ENCODE assay signal across 7 mouse cellular contexts in the genomic region with DNA sequence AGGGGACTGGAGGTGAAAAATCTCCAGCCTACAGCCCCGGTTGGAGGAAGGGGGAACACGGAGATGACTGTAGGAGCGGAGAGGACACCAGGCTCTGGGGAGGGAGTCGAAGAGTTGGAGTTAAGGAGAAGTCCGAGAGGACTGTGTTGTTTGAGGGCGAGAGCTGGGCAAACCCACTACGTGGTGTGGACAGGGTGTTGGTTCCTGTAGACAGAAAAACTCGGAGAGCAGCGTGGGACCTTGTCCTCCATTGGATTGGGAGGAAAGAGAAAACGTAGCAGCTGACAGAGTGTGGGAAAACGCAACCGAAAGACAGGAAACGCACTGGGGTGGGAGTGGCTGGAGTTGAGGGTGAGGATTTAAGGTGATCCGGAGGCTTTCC. TPM values are rescaled to one million over a fixed set of nuclear protein-coding genes. Genes with fewer than 3 reads are reported as not detected.
DNase-seq lines count a peak whose midpoint lies in the region; ATAC-seq and TF ChIP-seq lines count a peak whose summit lies in the region.

No protein-coding gene starts in this region.

- H3K4me2 ChIP-seq in forebrain, embryonic 13.5 days, result peak overlapping the region; percentile 95
- peak overlapping the region; percentile 93 for H3K4me2 ChIP-seq in hindbrain, embryonic 15.5 days
- peak overlapping the region; percentile 99 for H3K4me2 ChIP-seq in liver, embryonic 13.5 days
- peak overlapping the region; percentile 92 for H3K4me2 ChIP-seq in myocyte (ENCODE audit: low read depth)

- peaks cover 66% of the 10 kb centered on the region for H3K4me1 ChIP-seq in E14TG2a.4 (replicated peaks; ENCODE audit: low read depth, low read length)
- peaks cover 36% of the 10 kb centered on the region for H3K4me1 ChIP-seq in forebrain, embryonic 13.5 days
- peaks cover 34% of the 10 kb centered on the region for H3K4me1 ChIP-seq in hindbrain, embryonic 15.5 days (replicated peaks)
- peaks cover 74% of the 10 kb centered on the region for H3K4me1 ChIP-seq in liver, embryonic 13.5 days (replicated peaks)

- peaks cover 51% of the 10 kb centered on the region for H3K36me3 ChIP-seq in E14TG2a.4 (ENCODE audit: insufficient read depth, low read length)
- H3K36me3 ChIP-seq in forebrain, embryonic 13.5 days (ENCODE audit: poor library complexity, severe bottlenecking), result peaks cover 40% of the 10 kb centered on the region
- H3K36me3 ChIP-seq in hindbrain, embryonic 15.5 days, result peaks cover 31% of the 10 kb centered on the region
- peaks cover 44% of the 10 kb centered on the region for H3K36me3 ChIP-seq in liver, embryonic 13.5 days
- peaks cover 11% of the 10 kb centered on the region for H3K36me3 ChIP-seq in myocyte (ENCODE audit: control insufficient read depth, insufficient read depth)

- peak overlapping the region; percentile 44 for H3ac ChIP-seq in myocyte (ENCODE audit: control insufficient read depth, insufficient read length)

- H3K4me3 ChIP-seq in E14TG2a.4 (replicated peaks; ENCODE audit: low read length) (peak overlapping the region; percentile 98), myocyte (peak overlapping the region; percentile 85)
- peak overlapping the region; percentile 88 for H3K4me3 ChIP-seq in forebrain, embryonic 13.5 days
- H3K4me3 ChIP-seq in hindbrain, embryonic 15.5 days, result peak overlapping the region; percentile 72
- H3K4me3 ChIP-seq in liver, embryonic 13.5 days (replicated peaks), result peak overlapping the region; percentile 71

- H3K27ac ChIP-seq in forebrain, embryonic 13.5 days, result peak overlapping the region; percentile 84
- peak overlapping the region; percentile 82 for H3K27ac ChIP-seq in hindbrain, embryonic 15.5 days (replicated peaks)
- H3K27ac ChIP-seq in liver, embryonic 13.5 days, result peak overlapping the region; percentile 93

- H3K27me3 ChIP-seq in E14TG2a.4 (ENCODE audit: insufficient read depth, low read length) (no peaks in the 10 kb centered on the region), myocyte (ENCODE audit: control insufficient read depth, insufficient read depth, insufficient read length) (no peaks in the 10 kb centered on the region)
- no peaks in the 10 kb centered on the region for H3K27me3 ChIP-seq in forebrain, embryonic 13.5 days
- H3K27me3 ChIP-seq in hindbrain, embryonic 15.5 days, result no peaks in the 10 kb centered on the region
- no peaks in the 10 kb centered on the region for H3K27me3 ChIP-seq in liver, embryonic 13.5 days

- peak overlapping the region; percentile 89 for H3K9ac ChIP-seq in forebrain, embryonic 13.5 days
- H3K9ac ChIP-seq in hindbrain, embryonic 15.5 days, result peak overlapping the region; percentile 81
- peak overlapping the region; percentile 87 for H3K9ac ChIP-seq in liver, embryonic 13.5 days

- peak; percentile 46 for DNase-seq in T-cell, adult 2 months (ENCODE audit: low spot score)
- DNase-seq in liver, embryonic 13.5 days, result no peak
- no peak for DNase-seq in frontal cortex, postnatal 25 days (ENCODE audit: low spot score in 2 of 2)

- under 1% methylated on average over 14 of the region's 14 CpGs for WGBS in forebrain, embryonic 13.5 days
- under 1% methylated on average over 14 of the region's 14 CpGs for WGBS in hindbrain, embryonic 15.5 days
- WGBS in liver, embryonic 13.5 days (ENCODE audit: insufficient replicate concordance), result under 1% methylated on average over 14 of the region's 14 CpGs

- peaks cover 13% of the 10 kb centered on the region for H3K79me2 ChIP-seq in myocyte (ENCODE audit: control insufficient read depth, insufficient read depth)

- no peak for TF ChIP-seq CTCF in E14TG2a.4 (conservative IDR thresholded peaks at IDR 0.05; ENCODE audit: low read length)

- no peak for TF ChIP-seq POLR2A in myocyte (IDR thresholded peaks at IDR 0.05; ENCODE audit: insufficient read length, low read depth)

- no peaks in the 10 kb centered on the region for H3K9me3 ChIP-seq in E14TG2a.4 (ENCODE audit: low read length)
- H3K9me3 ChIP-seq in forebrain, embryonic 13.5 days (replicated peaks), result no peaks in the 10 kb centered on the region
- H3K9me3 ChIP-seq in hindbrain, embryonic 15.5 days, result no peaks in the 10 kb centered on the region
- no peaks in the 10 kb centered on the region for H3K9me3 ChIP-seq in liver, embryonic 13.5 days (replicated peaks)

- no peak for ATAC-seq in forebrain, embryonic 13.5 days
- peak; percentile 1; the same call in 1 of the 2 replicates for ATAC-seq in hindbrain, embryonic 15.5 days (ENCODE audit: low FRiP score, low read depth)
- no peak for ATAC-seq in liver, embryonic 13.5 days (ENCODE audit: low read depth)

TF ChIP-seq in myocyte, 11 proteins besides CTCF, POLR2A, EP300 and RAD21:
- TF ChIP-seq POLR2AphosphoS2 (IDR thresholded peaks at IDR 0.05; ENCODE audit: insufficient read length, low read depth) (peak; percentile 46), MAX (IDR thresholded peaks at IDR 0.05; ENCODE audit: low read depth) (no peak)

RNA-seq across cellular contexts. Expression of gene Daxx, which starts 0.6 kb away (rescaled TPM):
- 60.7 and 68.0 TPM in 2 replicates for polyA plus RNA-seq in forebrain, embryonic 13.5 days (2015; fragmentation: Nextera tagmentation; extraction: Ambion mirVana)
- 50.3 and 55.9 TPM in 2 replicates for polyA plus RNA-seq in hindbrain, embryonic 15.5 days (2015; fragmentation: Nextera tagmentation; extraction: Ambion mirVana)
- polyA plus RNA-seq in liver, embryonic 13.5 days (2015; fragmentation: Nextera tagmentation; extraction: Ambion mirVana), result 25.5 and 27.6 TPM in 2 replicates
- polyA plus RNA-seq in myocyte (2012; fragmentation: generic; extraction: Trizol), result 16.9 TPM

RNA-seq across cellular contexts. Expression of gene Platr17, which starts 4.9 kb away (rescaled TPM):
- 0.28 and 0.49 TPM in 2 replicates for polyA plus RNA-seq in forebrain, embryonic 13.5 days (2015; fragmentation: Nextera tagmentation; extraction: Ambion mirVana)
- 0.26 TPM in 1 of 2 replicates, not detected in the other for polyA plus RNA-seq in hindbrain, embryonic 15.5 days (2015; fragmentation: Nextera tagmentation; extraction: Ambion mirVana)
- 0.60 and 0.91 TPM in 2 replicates for polyA plus RNA-seq in liver, embryonic 13.5 days (2015; fragmentation: Nextera tagmentation; extraction: Ambion mirVana)
- 0.17 TPM for polyA plus RNA-seq in myocyte (2012; fragmentation: generic; extraction: Trizol)

RNA-seq across cellular contexts. Expression of gene Tapbp, which starts 5.8 kb away (rescaled TPM):
- 12.3 and 15.0 TPM in 2 replicates for polyA plus RNA-seq in forebrain, embryonic 13.5 days (2015; fragmentation: Nextera tagmentation; extraction: Ambion mirVana)
- 30.5 and 33.2 TPM in 2 replicates for polyA plus RNA-seq in hindbrain, embryonic 15.5 days (2015; fragmentation: Nextera tagmentation; extraction: Ambion mirVana)
- polyA plus RNA-seq in liver, embryonic 13.5 days (2015; fragmentation: Nextera tagmentation; extraction: Ambion mirVana), result 27.6 and 30.5 TPM in 2 replicates
- polyA plus RNA-seq in myocyte (2012; fragmentation: generic; extraction: Trizol), result 50.6 TPM

RNA-seq across cellular contexts. Expression of gene Zbtb22, which starts 5.8 kb away (rescaled TPM):
- polyA plus RNA-seq in forebrain, embryonic 13.5 days (2015; fragmentation: Nextera tagmentation; extraction: Ambion mirVana), result 18.1 and 20.6 TPM in 2 replicates
- 17.1 TPM in 2 replicates for polyA plus RNA-seq in hindbrain, embryonic 15.5 days (2015; fragmentation: Nextera tagmentation; extraction: Ambion mirVana)
- polyA plus RNA-seq in liver, embryonic 13.5 days (2015; fragmentation: Nextera tagmentation; extraction: Ambion mirVana), result 10.1 and 10.7 TPM in 2 replicates
- polyA plus RNA-seq in myocyte (2012; fragmentation: generic; extraction: Trizol), result 31.6 TPM

RNA-seq across cellular contexts. Expression of gene Kifc1, which starts 19.4 kb away (rescaled TPM):
- polyA plus RNA-seq in forebrain, embryonic 13.5 days (2015; fragmentation: Nextera tagmentation; extraction: Ambion mirVana), result 6.8 and 7.4 TPM in 2 replicates
- 2.2 and 2.7 TPM in 2 replicates for polyA plus RNA-seq in hindbrain, embryonic 15.5 days (2015; fragmentation: Nextera tagmentation; extraction: Ambion mirVana)
- polyA plus RNA-seq in liver, embryonic 13.5 days (2015; fragmentation: Nextera tagmentation; extraction: Ambion mirVana), result 6.9 and 7.6 TPM in 2 replicates
- 32.2 TPM for polyA plus RNA-seq in myocyte (2012; fragmentation: generic; extraction: Trizol)
